Mouse (Mus musculus): ENCODE data around the gene Pias4.
"Not testable (repeated sequence)": the region's sequence is repeated elsewhere in the genome, so short reads cannot be mapped to it uniquely, and the experiment has no call there.

Gene Pias4

DNA sequence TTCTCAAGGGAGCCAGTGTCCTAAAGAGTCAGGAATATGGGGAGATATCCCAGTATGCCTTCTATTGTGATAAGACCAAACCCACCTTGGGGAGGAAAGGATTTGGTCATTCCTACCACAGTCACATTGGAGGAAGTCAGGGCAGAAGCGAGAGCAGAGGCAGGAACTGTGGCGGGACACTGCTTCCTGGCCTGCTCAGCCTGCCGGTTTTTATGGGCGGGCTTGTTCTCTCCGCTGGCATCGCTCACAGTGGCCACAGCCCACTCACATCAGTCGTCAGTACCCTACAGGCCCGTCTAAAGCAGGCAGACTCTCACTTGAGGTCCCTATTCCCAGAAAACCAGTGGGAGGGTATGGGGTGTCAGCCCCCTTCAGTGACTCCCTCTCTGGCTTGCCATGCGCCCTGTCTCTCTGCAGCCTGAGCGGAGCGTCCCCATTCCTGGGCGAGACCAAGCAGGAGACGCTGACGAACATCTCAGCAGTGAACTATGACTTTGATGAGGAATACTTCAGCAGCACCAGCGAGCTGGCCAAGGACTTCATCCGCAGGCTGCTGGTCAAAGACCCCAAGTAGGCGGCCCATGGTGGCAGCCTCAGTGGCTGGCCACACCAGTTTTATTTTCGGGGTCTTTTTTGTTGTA, 23.7 kb upstream of the Pias4 start:
- in situ Hi-C loops (cut with MboI, MseI) = no loop called here

DNA sequence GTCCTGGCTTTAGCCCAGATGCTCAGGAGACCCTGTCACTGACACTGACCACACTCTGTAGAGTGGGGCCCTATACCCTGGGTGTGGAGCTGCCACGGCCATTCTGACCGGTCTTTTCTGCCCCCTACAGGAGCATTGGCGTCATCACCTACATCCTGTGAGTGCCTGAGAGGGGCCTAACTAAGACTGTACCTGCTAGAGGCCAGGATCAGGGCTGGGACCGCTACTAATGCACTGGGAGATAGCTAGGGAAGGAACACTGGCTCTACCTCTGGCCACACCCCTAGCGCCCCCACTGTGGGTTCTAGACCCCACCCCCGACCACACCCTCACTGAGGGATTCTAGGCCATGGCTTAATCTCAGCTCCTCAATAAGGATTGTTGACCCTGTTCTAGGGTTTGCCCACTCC, 23.2 kb upstream of the Pias4 start:
- in situ Hi-C loops (cut with MboI, MseI) = no loop called here

DNA sequence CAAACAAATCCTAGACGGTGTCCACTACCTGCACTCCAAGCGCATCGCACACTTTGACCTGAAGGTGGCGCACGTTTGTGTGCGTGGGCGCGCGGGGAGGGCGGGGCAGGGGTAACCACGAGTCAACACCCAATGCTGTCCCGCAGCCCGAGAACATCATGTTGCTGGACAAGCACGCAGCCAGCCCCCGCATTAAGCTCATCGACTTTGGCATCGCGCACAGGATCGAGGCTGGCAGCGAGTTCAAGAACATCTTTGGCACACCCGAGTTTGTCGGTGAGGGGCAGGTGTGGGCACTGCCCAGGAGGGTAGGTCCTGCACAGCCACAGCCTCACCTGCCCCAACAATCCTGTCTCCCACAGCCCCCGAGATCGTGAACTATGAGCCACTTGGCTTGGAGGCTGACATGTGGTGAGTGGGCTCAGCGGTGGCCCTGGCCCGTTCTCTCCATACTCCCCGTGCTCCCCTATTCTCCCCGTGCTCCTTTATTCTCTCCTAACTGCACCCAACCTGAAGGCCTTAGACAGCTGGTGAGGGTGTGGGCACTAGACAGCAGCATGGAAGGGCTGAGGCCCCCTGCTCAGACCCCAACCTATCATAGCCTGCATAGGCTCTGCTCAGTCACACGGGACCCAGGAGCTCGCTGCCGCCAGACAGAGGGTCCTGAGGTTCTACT, 22.7 kb upstream of the Pias4 start:
- in situ Hi-C loops (cut with MboI, MseI) = no loop called here

DNA sequence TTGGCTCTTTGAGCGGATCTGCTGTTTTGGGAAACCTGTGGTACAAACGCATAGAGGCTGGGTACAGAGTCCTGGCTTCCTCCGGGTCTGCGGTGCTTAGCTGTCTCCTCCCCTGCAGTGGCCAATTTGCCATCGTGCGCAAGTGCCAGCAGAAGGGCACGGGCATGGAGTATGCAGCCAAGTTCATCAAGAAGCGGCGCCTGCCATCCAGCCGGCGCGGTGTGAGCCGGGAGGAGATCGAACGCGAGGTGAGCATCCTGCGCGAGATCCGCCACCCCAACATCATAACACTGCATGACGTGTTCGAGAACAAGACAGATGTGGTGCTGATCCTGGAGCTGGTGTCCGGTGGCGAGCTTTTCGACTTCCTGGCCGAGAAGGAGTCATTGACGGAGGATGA, 22.1 kb upstream of the Pias4 start:
- in situ Hi-C loops (cut with MboI, MseI) = no loop called here

DNA sequence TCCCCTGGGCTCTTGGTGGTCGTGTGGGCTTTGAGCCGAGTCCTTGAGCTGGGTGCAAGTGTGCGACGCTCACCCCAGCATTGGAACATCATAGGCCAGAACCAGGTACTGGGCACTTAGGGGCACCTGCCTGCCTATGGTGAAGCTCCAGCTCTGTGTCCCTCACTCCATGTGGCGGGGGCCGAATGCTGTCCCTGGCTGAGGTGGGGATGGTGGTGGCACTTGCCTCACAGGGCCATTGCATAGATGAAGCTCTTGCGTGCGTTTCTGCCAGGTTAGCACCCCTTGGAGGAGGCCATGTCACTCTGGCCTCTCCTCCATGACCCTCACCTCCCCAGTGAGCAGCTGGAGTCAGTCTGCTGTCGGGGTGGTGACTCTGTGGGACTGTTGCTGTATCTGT, 19.4 kb upstream of the Pias4 start:
- in situ Hi-C loops (cut with MboI, MseI) = no loop called here

DNA sequence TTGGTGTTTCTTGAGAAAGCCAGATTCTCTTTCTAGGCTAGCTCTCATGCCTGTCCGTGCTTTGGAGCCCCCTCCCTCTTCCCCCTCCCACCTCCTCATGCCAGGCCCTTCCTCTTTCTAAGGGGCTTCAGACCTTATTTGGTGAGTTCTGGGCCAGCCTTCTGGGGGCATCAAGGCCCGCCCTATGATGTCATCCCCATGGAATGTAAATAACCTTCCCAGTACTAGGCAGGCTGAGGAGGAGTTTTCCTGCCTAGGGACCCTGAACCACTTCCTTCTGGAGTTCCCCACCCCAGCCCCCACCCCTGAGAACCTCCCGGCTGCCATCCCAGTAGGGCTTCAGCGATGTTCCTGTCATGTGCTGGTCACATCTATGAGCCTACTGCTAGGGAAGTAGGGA, 17.0 kb upstream of the Pias4 start:
- in situ Hi-C loops (cut with MboI, MseI) = no loop called here

DNA sequence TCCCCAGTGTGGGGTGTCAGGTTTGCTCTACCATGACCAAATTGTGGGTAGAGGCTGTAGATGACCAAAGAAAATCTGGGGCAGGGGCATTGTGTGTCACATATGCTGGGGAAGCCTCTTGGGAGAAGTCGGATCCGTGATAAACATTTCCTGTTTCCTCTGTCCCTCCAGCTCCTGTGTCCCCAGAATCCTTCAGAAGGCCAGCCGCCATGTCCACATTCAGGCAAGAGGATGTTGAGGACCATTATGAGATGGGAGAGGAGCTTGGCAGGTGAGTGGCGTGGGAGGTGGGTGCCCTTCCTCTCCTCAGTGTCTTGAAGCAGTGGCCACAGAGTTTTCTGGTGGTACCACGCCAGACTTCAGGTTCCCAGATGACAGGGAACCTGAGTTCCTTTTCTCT, 16.1 kb upstream of the Pias4 start, which contains the start of gene 4930442H23Rik:
TSS of gene 4930442H23Rik (minus strand) at position 45 of the 400 bp plus-strand sequence.
- in situ Hi-C loops (cut with MboI, MseI) = no loop called here

DNA sequence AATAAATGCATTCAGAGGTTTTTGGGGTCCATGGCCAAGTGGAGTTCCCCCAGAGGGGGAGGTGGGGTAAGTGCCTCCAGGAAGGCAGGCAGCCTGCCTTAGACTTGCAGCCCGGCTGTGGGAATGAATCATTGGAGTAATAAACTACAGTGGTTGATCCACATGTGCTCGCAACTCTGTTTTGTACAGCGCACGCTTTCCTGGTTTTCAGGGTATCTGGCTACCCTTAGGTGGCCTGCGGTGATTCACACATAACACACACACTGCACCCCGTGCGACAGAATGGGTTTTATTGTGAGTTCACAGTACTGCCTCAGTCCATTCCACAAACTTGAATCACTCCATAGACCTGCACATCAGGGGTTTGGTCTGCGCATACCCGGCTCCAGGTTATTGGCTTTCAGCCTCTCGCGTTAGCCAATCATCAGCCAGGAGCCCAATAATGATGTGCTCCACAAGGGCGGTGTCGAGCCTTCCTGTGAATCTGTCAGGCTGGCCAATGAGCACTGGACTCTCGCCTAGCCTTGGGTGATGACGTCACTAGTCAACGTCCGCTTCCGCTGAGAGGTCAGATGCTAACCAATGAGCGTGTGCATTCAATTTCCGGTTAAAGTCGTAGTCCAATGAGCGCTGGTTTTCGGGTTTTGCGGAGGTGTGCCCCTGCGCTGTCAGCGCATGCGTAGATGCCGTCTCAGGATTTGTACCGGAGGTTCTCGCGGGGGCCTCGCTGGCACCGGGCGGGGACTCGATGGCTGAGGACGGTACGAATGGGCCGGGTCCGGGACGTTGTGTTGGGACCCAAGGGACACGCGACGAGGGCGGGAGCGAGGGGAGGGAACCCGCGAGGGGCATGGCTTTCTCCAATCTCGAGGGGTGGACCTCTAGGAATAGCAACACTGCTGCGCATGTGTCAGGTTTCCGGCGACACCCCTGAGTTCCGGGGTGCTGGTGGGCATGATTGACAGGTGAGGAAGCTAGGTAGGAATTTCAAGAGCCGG, 14.9 kb upstream of the Pias4 start, which contains the start of gene Dapk3:
TSS of gene Dapk3 (plus strand) at position 670 of the 998 bp plus-strand sequence.
- in situ Hi-C loops (cut with MboI, MseI) = no loop called here

DNA sequence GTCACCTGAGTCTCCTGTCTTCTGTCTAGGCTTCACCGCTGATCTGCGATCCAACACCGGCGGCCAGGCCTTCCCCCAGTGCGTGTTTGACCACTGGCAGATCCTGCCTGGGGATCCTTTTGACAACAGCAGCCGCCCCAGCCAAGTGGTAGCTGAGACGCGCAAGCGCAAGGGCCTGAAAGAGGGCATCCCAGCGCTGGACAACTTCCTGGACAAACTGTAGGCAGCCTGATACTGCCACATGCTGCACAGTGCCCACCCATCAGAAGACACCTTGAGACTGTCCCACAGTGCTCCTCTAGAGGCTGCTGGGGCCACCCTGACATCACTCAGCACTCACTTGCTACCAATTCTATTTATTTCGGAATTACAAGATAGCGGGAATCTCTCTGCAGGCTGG, 14.1 kb upstream of the Pias4 start:
- in situ Hi-C loops (cut with MboI, MseI) = not testable (repeated sequence)

DNA sequence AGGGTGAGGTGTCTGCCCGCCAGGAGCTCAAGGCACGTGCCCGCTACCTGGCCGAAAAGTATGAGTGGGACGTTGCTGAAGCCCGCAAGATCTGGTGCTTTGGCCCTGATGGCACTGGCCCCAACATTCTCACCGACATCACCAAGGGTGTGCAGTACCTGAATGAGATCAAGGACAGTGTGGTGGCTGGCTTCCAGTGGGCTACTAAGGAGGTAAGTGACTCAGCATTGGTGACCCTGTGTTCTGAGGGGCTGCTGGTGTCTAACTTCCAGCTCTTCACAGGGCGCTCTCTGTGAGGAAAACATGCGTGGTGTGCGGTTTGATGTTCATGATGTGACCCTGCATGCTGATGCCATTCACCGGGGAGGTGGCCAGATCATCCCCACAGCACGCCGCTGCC, 13.2 kb upstream of the Pias4 start:
- in situ Hi-C loops (cut with MboI, MseI) = no loop called here

DNA sequence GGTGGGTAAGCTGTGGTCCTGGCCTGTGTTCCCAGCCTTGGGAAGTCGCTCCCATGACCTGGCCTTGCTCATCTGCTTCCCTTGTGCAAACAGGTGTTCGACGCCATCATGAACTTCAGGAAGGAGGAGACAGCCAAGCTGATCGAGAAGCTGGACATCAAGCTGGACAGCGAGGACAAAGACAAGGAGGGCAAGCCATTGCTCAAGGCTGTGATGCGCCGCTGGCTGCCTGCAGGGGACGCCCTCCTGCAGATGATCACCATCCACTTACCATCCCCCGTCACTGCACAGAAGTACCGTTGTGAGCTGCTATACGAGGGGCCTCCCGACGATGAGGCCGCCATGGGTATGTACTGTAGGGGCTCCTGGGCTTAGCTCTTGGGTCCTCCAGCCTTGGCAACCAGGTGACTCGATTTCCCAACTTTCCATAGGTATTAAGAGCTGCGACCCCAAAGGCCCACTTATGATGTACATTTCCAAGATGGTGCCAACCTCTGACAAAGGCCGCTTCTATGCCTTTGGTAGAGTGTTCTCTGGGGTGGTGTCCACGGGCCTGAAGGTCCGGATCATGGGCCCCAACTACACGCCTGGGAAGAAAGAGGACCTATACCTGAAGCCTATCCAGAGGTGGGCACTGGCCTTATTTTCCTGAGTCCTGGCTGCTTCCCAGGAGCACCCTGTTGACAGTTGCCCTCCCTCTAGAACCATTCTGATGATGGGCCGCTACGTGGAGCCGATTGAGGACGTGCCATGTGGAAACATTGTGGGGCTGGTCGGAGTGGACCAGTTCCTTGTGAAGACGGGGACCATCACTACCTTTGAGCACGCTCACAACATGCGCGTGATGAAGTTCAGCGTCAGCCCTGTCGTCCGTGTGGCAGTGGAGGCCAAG, 12.0 kb upstream of the Pias4 start:
- in situ Hi-C loops (cut with MboI, MseI) = no loop called here

DNA sequence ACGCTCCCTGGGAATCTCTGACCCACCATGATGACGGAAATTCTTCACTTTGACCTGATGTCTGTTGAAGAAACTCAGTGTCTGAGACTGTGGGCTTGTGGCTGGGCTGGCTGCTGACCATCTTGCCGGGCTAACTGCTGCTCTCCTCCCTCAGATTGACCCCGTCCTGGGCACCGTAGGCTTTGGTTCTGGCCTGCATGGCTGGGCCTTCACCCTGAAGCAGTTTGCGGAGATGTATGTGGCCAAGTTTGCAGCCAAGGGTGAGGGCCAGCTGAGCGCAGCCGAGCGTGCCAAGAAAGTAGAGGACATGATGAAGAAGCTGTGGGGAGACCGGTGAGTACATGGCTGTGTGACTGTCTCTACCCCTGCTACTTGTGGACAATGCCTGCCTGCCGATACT, 11.2 kb upstream of the Pias4 start:
- in situ Hi-C loops (cut with MboI, MseI) = no loop called here

DNA sequence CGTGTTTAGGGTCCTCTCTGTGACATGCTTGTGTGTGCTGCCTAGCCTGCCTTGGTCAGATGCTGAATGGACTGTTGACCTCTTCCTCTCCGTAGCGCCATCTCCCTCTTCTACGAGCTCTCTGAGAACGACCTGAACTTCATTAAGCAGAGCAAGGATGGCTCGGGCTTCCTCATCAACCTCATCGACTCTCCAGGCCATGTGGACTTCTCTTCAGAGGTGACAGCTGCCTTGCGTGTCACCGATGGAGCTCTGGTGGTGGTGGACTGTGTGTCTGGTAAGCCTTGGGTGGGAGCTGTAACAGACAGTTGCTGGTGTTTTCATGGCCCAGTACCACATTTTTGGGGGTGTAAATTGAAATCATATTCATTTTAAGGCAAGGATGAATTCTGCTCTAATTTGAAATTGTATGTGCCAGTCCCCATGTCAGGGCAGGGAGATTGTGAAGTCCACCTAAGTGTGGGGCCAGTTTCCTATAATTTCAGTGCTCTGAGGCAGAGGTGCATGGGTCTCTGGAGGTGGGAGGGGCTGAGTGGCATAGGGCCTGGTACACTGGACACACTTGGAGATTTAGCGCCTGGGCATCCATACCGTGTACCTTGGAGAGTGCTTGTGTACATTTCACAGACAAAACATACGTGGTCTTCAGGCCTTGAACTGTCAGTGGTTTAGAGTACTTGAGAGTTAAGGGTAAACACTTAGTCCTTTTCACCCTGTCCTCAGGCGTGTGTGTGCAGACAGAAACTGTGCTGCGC, 10.4 kb upstream of the Pias4 start:
- in situ Hi-C loops (cut with MboI, MseI) = no loop called here

DNA sequence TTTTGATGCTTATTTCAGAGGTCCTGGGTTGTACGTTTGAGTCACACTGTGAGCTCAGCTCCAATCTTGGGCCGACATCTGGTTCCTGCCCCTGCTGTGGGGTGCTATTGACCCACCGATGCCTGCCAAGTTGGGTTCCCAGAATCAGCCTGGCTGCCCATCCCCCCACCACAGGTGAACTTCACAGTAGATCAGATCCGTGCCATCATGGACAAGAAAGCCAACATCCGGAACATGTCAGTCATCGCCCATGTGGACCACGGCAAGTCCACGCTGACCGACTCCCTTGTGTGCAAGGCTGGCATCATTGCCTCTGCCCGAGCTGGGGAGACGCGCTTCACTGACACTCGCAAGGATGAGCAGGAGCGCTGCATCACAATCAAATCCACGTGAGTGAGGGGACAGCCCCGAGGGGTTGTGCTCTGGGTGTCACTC, 9.8 kb upstream of the Pias4 start:
- in situ Hi-C loops (cut with MboI, MseI) = no loop called here

DNA sequence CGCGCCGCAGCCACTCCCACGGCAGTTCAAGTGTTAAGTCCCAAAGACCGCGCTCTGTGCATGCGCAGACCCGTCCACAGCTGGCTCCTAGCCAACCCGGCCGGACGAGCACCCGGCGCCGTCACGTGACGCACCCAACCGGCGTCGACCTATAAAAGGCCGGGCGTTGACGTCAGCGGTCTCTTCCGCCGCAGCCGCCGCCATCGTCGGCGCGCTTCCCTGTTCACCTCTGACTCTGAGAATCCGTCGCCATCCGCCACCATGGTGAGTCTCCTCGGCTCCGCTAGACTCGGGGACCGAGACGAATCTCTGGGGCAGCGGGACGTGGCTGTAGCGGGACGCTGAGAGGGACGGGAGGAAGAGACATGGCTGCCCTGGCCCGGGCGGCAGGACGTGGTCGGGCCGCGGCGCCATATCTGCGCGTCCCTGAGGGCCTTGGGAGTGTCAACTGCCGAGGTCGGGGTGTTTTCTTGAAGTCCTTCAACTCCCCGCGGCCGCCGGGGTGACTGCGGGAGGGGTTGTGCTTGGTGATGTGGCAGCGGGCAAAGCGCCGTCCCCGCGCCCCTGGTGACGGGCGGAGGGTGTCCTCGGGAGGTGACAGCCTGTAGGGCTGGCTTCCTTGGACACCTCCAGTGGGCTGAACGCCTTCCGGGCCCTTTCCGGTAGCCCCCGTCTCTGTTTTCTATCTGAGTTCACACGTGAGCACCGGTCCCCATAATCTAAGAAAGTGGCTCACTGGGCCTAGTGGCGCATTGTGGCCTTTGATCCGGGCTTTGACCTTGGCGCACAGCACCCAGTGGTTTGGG, 8.9 kb upstream of the Pias4 start, which contains the start of gene Eef2:
TSS of gene Eef2 (plus strand) at position 166 of the 806 bp plus-strand sequence.
- in situ Hi-C loops (cut with MboI, MseI) = no loop called here

DNA sequence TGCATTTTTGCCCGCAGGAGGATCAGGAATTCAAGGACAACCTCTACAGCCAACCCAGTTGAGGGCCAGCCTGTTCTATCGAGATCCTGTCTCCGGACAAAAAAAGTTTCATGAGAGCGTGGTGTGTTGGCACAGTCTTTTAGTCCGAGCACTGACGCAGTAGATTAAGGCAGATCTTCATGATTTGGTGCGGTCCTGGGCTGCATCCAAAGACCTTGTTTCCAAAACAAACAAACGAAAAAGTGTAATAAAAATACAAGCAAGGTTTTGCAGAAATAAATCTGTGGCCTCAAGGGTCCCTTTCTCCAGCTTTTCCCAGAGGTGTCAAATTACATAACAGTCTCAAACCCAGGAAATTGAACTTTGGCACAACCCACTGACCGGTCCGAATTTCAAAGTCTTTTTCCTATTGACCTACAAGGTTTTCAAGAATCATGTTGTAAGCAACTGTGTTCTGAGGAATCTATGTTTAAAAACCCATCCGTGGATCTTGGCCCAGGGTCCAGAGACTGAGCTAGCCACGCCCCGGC, 8.3 kb upstream of the Pias4 start:
- in situ Hi-C loops (cut with MboI, MseI) = no loop called here

DNA sequence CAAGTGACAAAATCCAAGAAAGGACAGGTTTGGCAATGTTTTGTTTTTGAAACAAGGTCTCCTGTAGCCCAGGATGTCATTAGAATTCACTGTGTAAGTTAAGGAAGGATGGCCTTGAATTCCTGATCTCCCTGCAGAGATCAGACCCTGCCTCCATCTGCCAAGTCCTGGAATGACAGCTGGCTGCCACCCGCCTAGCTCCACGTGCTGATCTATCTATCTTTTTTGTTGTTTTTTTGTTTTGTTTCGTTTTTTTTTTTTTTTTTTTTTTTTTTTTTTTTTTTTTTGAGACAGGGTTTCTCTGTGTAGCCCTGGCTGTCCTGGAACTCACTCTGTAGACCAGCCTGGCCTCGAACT, 7.6 kb upstream of the Pias4 start:
- in situ Hi-C loops (cut with MboI, MseI) = not testable (repeated sequence)

DNA sequence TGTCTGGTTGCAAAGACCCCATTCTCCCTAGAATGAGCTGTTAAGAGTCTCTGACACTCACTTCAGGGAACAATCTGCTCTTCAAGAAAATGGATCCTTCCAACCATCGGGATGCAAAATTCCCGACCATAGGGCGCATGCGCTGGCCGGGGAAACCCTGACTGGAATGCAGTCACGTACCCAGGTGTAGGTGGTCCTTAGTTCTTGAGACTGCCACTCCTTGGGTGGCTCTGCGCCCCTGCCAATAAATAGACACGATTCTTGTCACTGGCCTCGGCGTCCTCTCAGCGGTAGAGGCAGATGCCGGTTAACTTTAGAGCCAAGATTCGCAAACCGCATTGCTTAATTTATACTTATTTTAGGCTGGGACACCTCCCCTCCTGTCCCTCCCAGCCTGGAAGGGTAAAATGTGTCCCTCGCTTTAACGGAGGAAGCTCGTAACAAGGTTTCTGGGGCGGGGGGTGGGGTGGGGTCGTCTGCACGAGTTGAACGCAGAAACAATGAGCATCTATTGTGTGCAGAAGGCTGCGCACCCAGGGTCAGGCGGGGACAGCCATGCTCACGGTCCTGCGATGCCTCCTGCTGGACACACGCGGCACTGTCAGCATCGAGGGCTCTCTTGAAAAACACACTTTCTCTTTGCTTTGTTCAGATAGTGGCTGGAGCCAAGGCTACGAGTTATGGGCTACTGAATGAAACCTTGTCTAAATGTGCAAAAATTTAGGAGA, 7.1 kb upstream of the Pias4 start:
- in situ Hi-C loops (cut with MboI, MseI) = no loop called here

DNA sequence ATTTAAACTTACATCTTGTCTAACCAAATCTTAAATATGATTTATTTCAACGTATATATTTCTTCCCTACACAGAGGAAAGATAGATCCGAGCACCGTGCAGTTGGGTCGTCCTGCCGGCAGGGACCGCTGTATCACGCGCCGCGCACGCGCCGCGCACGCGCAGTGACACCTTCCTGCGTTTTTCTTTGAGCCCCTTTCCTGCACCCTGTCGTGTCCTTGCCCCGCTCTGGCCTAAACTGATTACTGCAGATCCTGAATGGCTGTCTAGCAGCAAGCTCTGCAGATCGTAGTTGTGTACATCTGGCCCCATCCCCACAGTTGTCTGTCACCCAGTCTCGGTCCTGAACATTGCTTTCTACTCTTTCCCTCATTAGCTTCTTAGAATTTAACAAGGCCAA, 5.4 kb upstream of the Pias4 start:
- in situ Hi-C loops (cut with MboI, MseI) = no loop called here

All from T-helper 1 cell (primary cell).